Mouse (Mus musculus): Measurements from ENCODE around the gene Gramd4.

DNA sequence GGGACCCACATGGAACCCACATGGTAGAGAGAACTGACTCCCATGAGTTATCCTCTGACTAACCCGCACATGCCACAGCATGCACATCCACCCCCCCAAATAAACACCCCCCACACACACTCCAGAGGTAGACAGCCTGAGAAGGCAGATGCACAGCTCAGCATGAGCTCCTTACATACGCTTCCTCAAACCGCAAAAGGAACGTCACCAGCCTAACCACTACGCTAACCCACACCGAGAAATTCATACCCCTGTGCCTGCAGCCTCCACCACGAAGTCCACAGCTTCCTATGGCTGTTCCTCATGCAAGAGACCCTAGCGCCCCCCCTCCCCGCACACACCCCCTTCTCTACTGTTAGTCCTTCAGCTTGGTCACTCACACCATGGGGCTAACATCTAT is 35.5 kb upstream of the Gramd4 start:
- no peak for TF ChIP-seq GATA1 (IDR thresholded peaks at IDR 0.05; ENCODE audit: low read length)
- TF ChIP-seq TAL1 (IDR thresholded peaks at IDR 0.05; ENCODE audit: low read length): no peak
